Mouse (Mus musculus) G1E (cell line): ENCODE data around the gene Rimkla. TPM values are rescaled to one million over a fixed set of nuclear protein-coding genes. Genes with fewer than 3 reads are reported as not detected.

Experiments used
- ATAC-seq: 2 replicates; pipeline ENCODE4 v1.8.0; 2016; ENCODE audit warnings: mild to moderate bottlenecking; ENCODE audit not compliant: insufficient number of reproducible peaks, poor library complexity, low FRiP score, severe bottlenecking; ENCODE audit errors: extremely low read depth
- DNase-seq: peaks from one replicate; pipeline ENCODE4 v3.0.0; 2012; ENCODE audit warnings: low spot score
- H3K27me3 ChIP-seq: 2 replicates; pipeline ENCODE4 v1.6.1; 2012; ENCODE audit warnings: mild to moderate bottlenecking, low read length, inconsistent platforms; ENCODE audit not compliant: insufficient read depth
- H3K36me3 ChIP-seq: replicated peaks from 2 replicates; pipeline ENCODE3; 2012; ENCODE audit warnings: mild to moderate bottlenecking, inconsistent platforms
- H3K4me1 ChIP-seq: 2 replicates; pipeline ENCODE4 v1.6.1; 2012; ENCODE audit warnings: low read depth, low read length, inconsistent platforms, mixed read lengths; ENCODE audit not compliant: insufficient read depth
- H3K4me3 ChIP-seq: 2 replicates; pipeline ENCODE4 v1.5.1; 2012; ENCODE audit warnings: low read depth, mild to moderate bottlenecking, inconsistent platforms, low read length, moderate library complexity, mixed read lengths
- H3K9me3 ChIP-seq: replicated peaks from 2 replicates; pipeline ENCODE4 v1.6.1; 2012; ENCODE audit warnings: inconsistent platforms
- CTCF ChIP-seq: IDR thresholded peaks from 2 replicates; pipeline ENCODE4 v1.5.1; 2012; ENCODE audit warnings: low read depth, low read length, inconsistent platforms, mixed read lengths
- GATA1 ChIP-seq: IDR thresholded peaks from 2 replicates; pipeline ENCODE4 v1.6.1; 2012; ENCODE audit warnings: borderline replicate concordance, low read length, inconsistent platforms, mixed read lengths
- GATA2 ChIP-seq: IDR thresholded peaks from 2 replicates; pipeline ENCODE4 v1.6.1; 2012; ENCODE audit warnings: low read depth, low read length, inconsistent platforms, borderline replicate concordance
- POLR2AphosphoS5 ChIP-seq: IDR thresholded peaks from 2 replicates; pipeline ENCODE4 v1.6.1; 2012; ENCODE audit warnings: low read depth, low read length, inconsistent platforms; ENCODE audit not compliant: insufficient replicate concordance
- TAL1 ChIP-seq: conservative IDR thresholded peaks from 2 replicates; pipeline ENCODE4 v1.6.1; 2012; ENCODE audit warnings: low read depth, low read length, inconsistent platforms, mixed read lengths
- polyA plus RNA-seq: library from polyadenylated mRNA; stranded (reverse); fragments of >175 nt; gene quantifications from 2 replicates; pipeline ENCODE4 v1.2.3, GENCODE M21; 2012
- total RNA-seq, 2 experiments: library from RNA; stranded (forward) in 1 of 2; stranded (reverse) in 1 of 2; fragments of 200-1000 nt in 1 of 2; fragments of >200 nt in 1 of 2; fragmentation: Nextera tagmentation in 1 of 2; gene quantifications; 2 replicates each; pipeline ENCODE4 v1.2.3; 2014 to 2017

Rimkla gene
- total and polyA plus RNA-seq, 3 experiments, result not detected

DNA sequence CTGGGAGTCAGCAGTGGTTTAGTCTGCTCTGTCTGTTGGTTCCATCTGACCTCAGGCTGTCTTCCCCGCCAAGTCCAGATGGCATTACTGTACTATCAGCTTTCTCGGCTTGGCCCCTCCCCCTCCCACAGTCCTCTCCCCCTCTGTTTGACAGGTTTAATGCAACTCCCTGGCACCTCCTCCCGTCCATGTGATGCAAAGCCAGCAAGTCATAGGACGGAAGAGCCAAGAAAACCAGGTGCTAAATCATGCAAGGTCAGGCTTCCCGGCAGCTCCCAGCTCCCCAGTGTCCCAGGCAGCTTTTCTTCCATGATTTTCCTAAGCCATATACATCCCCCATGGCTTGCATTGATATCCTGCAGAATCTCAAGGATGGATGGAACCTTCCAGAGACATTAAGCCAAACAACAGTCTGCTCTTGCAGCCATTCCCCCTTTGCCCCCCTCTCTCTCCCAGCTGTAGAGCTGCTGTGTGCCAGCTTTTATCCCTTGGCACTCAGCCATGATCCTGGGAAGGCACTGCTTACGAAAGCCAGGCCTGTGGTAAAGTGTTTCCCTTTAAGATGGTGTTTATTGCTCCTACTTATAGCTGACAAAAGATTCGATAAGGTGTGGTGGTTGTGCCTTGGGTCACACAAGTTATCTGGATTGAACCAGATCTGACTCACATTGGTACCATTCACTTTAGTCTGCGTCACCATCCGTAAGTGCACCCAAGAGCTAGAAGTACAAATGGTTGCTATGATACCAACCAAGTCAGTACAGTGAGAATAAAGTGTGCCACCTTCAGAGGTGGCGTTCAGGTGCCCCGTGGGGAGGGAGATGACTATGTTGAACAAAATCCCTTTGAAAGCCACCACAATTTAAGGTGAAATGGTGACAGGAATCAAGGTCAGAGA lies 29.3 kb downstream of the Rimkla start:
- no peak for TF ChIP-seq CTCF
- no peak for TF ChIP-seq GATA1
- no peak for TF ChIP-seq GATA2
- TF ChIP-seq TAL1, result no peak
- TF ChIP-seq POLR2AphosphoS5, result no peak
- Histone ChIP-seq H3K27me3 (peaks cover 7% of the 10 kb centered on the region), H3K9me3 (no peaks in the 10 kb centered on the region), H3K4me1 (no peaks in the 10 kb centered on the region), H3K36me3 (no peaks in the 10 kb centered on the region), H3K4me3 (no peak overlapping the region)
- no peak for ATAC-seq
- no peak for DNase-seq

DNA sequence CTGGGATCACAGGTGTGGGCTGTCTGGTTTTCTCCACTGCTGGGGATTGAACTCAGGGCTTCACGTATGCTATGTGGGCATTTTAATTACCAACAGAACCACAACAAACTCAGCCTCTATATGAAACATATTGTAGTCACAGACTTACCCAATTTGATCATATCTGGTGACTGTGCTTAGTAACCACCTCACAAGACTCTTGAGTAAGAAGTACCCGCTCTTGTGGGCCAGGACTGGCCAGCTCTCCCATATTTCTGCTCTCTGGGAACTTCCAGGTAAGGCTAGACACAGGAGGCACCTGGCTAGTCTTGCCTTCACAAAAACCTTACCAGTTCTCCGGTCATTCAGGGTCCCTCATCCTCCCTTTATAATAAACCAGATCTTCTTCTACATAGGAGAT lies 30.0 kb downstream of the Rimkla start:
- Histone ChIP-seq H3K9me3 (no peaks in the 10 kb centered on the region), H3K36me3 (no peaks in the 10 kb centered on the region), H3K27me3 (peaks cover 5% of the 10 kb centered on the region), H3K4me1 (no peaks in the 10 kb centered on the region), H3K4me3 (no peak overlapping the region)
- DNase-seq (no peak), ATAC-seq (no peak)
- TF ChIP-seq TAL1 (no peak), GATA2 (no peak), POLR2AphosphoS5 (no peak), GATA1 (no peak), CTCF (no peak)

DNA sequence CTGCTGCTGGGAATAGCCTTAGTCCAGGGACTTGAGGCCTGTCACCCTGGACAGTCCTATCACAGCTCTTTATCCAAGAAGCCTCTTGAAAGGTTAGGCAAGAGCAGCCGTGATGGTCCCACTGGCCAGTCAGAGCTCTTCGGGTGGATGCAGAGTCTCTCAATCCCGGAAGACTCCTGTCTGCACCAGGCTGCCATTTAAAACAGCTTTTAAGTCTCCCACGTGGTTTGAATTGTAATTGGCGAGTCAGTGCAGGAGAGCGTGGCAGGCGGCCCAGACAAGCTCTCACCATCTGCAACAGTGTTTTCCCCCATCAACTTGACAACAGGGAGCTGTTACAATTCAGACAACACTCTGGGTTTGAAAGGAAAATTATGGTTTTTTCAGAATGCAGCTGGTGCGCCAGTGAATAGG lies 31.7 kb downstream of the Rimkla start:
- H3K27me3 ChIP-seq, result peaks cover 5% of the 10 kb centered on the region
- ATAC-seq (no peak), DNase-seq (no peak)
- H3K4me1 ChIP-seq, result no peaks in the 10 kb centered on the region
- H3K36me3 ChIP-seq, result no peaks in the 10 kb centered on the region
- H3K4me3 ChIP-seq, result no peak overlapping the region
- TF ChIP-seq CTCF (no peak), POLR2AphosphoS5 (no peak), TAL1 (no peak), GATA2 (no peak), GATA1 (no peak)
- no peaks in the 10 kb centered on the region for H3K9me3 ChIP-seq

DNA sequence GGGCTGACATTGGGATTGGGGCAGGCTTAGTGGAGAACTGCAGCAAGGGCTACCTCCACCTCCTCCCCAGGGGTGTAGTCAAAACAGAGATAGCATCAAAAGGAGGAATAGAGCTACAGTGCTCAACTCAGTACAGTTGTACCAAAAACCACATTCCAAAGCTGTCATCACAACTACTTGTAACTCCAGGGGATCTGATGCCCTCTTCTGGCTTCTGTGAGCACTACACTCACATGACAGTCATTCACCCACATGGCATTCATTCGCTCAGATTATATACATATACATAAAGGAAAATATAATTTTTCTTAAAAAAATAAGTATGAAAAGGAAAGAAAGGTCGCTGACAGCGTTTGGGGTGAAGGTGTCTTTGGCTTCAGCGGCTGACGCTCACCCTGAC lies 32.1 kb downstream of the Rimkla start:
- TF ChIP-seq CTCF (peak; percentile 44; the same call in 1 of the 2 replicates), GATA1 (no peak)
- DNase-seq (no peak), ATAC-seq (no peak)
- Histone ChIP-seq H3K9me3 (no peaks in the 10 kb centered on the region), H3K4me1 (no peaks in the 10 kb centered on the region), H3K27me3 (peaks cover 5% of the 10 kb centered on the region), H3K36me3 (no peaks in the 10 kb centered on the region), H3K4me3 (no peak overlapping the region)

DNA sequence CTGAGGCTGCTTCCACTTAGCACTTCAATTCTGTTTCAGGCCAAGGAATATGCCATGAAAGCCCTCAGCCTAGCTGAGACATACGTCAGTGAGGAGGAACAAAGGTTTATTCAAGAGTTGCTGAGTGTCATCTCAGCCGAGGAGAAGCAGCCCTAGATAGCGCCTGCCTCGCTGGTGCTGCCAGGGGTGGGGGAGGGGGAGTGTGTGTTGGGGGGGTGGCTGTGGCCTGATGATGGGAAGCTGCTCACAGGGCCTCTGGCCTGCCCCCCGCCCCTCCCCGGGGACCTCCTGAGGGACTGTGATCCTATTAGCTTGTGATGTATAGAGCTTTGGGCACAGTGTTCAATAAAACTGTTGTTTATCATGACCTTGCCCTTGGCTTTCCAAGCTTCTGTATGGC lies 38.9 kb downstream of the Rimkla start:
- H3K27me3 ChIP-seq, result peaks cover 13% of the 10 kb centered on the region
- H3K4me1 ChIP-seq, result no peaks in the 10 kb centered on the region
- DNase-seq (no peak), ATAC-seq (no peak)
- H3K4me3 ChIP-seq, result no peak overlapping the region
- H3K36me3 ChIP-seq, result no peaks in the 10 kb centered on the region
- TF ChIP-seq GATA2, result no peak
- TF ChIP-seq TAL1, result no peak
- TF ChIP-seq POLR2AphosphoS5, result no peak
- no peak for TF ChIP-seq GATA1
- no peaks in the 10 kb centered on the region for H3K9me3 ChIP-seq

DNA sequence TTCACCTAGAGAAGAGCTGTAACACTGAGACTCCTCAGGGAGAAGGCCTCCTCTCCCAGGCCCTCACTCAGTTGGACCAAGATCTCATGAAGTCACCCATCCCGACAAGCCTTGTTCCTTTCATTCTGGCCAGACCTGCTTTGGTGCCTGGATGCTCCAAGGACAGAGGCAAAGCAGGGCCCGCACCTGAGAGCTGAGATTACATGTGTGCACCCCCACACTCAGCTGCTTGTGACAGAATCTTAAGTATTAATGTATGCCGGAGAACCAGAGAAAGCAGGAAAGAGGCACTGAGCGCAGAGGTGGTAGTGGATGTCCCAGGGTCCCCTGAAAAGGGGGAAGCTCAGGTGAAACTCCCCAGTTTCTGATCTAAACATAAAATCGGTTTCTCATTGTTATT lies 39.3 kb downstream of the Rimkla start:
- Histone ChIP-seq H3K9me3 (no peaks in the 10 kb centered on the region), H3K4me3 (no peak overlapping the region), H3K27me3 (peaks cover 13% of the 10 kb centered on the region), H3K36me3 (no peaks in the 10 kb centered on the region), H3K4me1 (no peaks in the 10 kb centered on the region)
- TF ChIP-seq TAL1 (no peak), GATA2 (no peak), GATA1 (no peak), CTCF (no peak), POLR2AphosphoS5 (no peak)
- no peak for DNase-seq
- no peak for ATAC-seq

DNA sequence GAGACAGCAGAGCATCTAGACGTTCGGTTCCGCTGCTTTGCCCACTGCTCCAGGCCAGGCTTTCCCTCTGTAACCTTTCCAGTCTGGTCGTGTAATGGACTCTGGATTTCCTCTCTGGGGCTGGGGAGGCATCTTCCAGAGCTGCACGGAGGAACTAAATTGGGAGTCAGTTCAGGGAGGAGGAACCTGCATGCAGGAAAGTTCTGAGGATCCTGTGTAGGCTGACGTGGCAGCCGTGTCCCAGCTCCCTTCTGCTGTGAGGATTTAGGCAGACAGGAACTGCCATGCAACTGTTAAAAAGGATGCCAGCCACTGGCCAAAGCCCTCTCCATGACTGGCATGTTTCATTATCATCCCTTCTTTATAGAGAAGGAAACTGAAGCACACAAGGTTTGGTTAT lies 42.0 kb downstream of the Rimkla start:
- ATAC-seq, result no peak
- Histone ChIP-seq H3K9me3 (no peaks in the 10 kb centered on the region), H3K4me1 (peaks cover 4% of the 10 kb centered on the region; the same call in 1 of the 2 replicates), H3K4me3 (no peak overlapping the region), H3K36me3 (no peaks in the 10 kb centered on the region), H3K27me3 (peaks cover 17% of the 10 kb centered on the region)
- TF ChIP-seq GATA1 (no peak), POLR2AphosphoS5 (no peak), GATA2 (no peak), TAL1 (no peak), CTCF (no peak)
- DNase-seq, result no peak
